Mouse (Mus musculus) hindbrain, postnatal 0 days (tissue): ENCODE data around the gene Caap1. TPM values are rescaled to one million over a fixed set of nuclear protein-coding genes. Genes with fewer than 3 reads are reported as not detected.
A peak's percentile ranks its signal among the peaks of the same experiment; 100 is the strongest.

Source experiments
- ATAC-seq: fragments of 200-750 bp; cut with Nextera tagmentation; 2 replicates; pipeline ENCODE4 v1.8.0; 2017; ENCODE audit warnings: mild to moderate bottlenecking, moderate TSS enrichment, moderate library complexity
- DNase-seq: peaks from one replicate; pipeline ENCODE4 v3.0.0-alpha.2; 2015; ENCODE audit warnings: low spot score
- H3K27ac ChIP-seq: fragments of 300-500 bp; sonication (generic); 2 replicates; pipeline ENCODE4 v1.5.1; 2014; ENCODE audit warnings: mild to moderate bottlenecking
- H3K27me3 ChIP-seq: fragments of 300-500 bp; sonication (generic); 2 replicates; pipeline ENCODE4 v1.6.1; 2014; ENCODE audit warnings: low read length, mixed read lengths; ENCODE audit not compliant: insufficient read depth
- H3K36me3 ChIP-seq: fragments of 300-500 bp; sonication (generic); 2 replicates; pipeline ENCODE4 v1.6.1; 2014; ENCODE audit warnings: low read length, mixed read lengths; ENCODE audit not compliant: insufficient read depth
- H3K4me1 ChIP-seq: fragments of 300-500 bp; sonication (generic); 2 replicates; pipeline ENCODE4 v1.6.1; 2014; ENCODE audit warnings: antibody characterized with exemption, low read length, mixed read lengths; ENCODE audit not compliant: insufficient read depth
- H3K4me2 ChIP-seq: fragments of 300-500 bp; sonication (generic); 2 replicates; pipeline ENCODE4 v1.6.1; 2014; ENCODE audit warnings: low read depth, mild to moderate bottlenecking, low read length, moderate library complexity, mixed read lengths
- H3K4me3 ChIP-seq: fragments of 300-500 bp; sonication (generic); 2 replicates; pipeline ENCODE4 v1.5.1; 2014; ENCODE audit warnings: low read length
- H3K9ac ChIP-seq: fragments of 300-500 bp; sonication (generic); replicated peaks from 2 replicates; pipeline ENCODE4 v1.6.1; 2014; ENCODE audit warnings: mild to moderate bottlenecking, low read length, moderate library complexity, mixed read lengths
- H3K9me3 ChIP-seq: fragments of 300-500 bp; sonication (generic); 2 replicates; pipeline ENCODE4 v1.6.1; 2016; ENCODE audit warnings: low read length, mixed read lengths
- CTCF ChIP-seq: IDR thresholded peaks from 2 replicates; pipeline ENCODE4 v1.5.1; 2016; ENCODE audit warnings: antibody characterized with exemption, control low read depth, low read depth
- WGBS: fragments of 180-500 bp; shearing (Covaris S2); extraction: QIAGEN DNeasy Blood & Tissue Kit; methylation state at CpG from one replicate; pipeline ENCODE4 v1.1.7; 2014; 5-methylcytosine and 5-hydroxymethylcytosine counted together
- polyA plus RNA-seq: library from polyadenylated mRNA; unstranded; fragments of >200 nt; fragmentation: Nextera tagmentation; extraction: Ambion mirVana; gene quantifications from 2 replicates; pipeline ENCODE4 v1.2.1, GENCODE M21; 2015
- total RNA-seq: library from RNA; depleted of rRNA; stranded (reverse); fragments of >200 nt; gene quantifications from 2 replicates; pipeline ENCODE4 v1.2.3, GENCODE M21; 2014; rRNA removed

Gene Caap1
- total RNA-seq (8.5 and 9.4 TPM in 2 replicates), polyA plus RNA-seq (10.3 and 11.0 TPM in 2 replicates)

DNA sequence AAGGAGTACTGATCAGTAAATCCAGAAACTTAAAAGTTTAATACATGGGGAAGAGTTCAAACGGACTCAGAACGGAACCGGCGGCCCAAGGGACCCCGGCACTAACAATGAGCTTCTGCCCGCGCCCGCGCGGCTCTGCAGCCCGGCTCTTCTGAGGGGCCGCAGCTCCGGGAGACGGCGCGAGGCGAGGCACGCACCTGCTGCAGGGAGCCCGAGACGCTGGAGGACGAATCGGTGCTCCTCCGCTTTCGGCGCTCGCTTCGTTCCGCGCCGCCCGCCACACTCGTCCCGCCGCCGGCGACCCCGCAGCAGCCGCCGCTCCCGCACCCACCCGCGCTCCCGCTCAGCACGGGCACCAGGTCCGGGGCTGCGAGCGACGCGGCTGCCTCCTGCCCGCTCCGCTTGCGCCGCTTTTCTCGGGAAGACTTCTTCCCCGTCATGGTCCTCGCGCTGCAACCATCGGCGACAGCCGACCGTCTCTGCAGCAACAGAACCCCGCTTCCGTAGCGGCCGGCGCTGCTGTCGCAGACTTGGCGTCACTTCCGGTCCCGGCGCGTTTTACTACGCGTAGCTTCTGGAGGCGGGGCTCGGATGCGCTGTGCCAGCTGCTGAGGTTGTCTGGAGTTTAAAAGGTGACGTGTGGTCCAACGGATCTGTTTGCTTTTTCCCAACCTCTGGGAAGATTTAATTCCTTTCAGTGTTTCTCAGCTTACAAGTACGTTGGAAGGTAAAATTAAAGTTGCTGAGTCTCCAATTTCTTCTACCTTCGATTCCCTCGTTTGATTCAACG is at the start of gene Caap1, which contains the start of gene Gm10306:
Gene Caap1 (minus strand): TSS at position 532 of the 790 bp plus-strand sequence.
Gene Gm10306 (plus strand): TSS at position 282 of the 790 bp plus-strand sequence.
- Histone ChIP-seq H3K27me3 (no peaks in the 10 kb centered on the region), H3K36me3 (no peaks in the 10 kb centered on the region), H3K9ac (peak within 1 kb of the TSS; percentile 89), H3K4me2 (peak within 1 kb of the TSS; percentile 71), H3K27ac (peak within 1 kb of the TSS; percentile 92), H3K9me3 (no peaks in the 10 kb centered on the region), H3K4me3 (peak within 1 kb of the TSS; percentile 97), H3K4me1 (peaks cover 3% of the 10 kb centered on the region; the same call in 1 of the 2 replicates)
- 1% methylated on average over 82 of the region's 83 CpGs for WGBS
- DNase-seq (peak; percentile 98), ATAC-seq (peak; percentile 98)
- no peak for TF ChIP-seq CTCF

DNA sequence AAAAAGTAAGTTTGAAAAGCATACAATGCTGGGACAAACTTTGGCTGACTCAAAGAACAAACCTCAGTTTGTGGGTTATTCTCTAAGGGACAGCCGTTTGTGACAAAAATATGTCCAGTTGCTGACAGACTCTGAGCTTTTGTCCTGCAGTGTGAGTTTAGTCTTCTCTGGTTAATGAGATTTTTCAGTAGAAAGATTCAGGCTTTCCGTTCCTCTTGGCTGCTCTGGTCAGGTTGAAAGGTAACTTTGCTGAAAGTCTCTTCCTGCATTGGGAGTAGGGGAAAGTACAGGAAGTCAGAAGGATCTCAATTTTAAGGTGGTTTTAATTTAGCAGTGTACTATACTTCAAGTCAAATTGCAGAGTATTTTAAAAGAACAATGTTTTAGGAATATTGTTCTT is 49.0 kb upstream of the Caap1 start:
- no peak for ATAC-seq
- H3K9me3 ChIP-seq: no peaks in the 10 kb centered on the region
- TF ChIP-seq CTCF: no peak
- DNase-seq: no peak
- H3K4me1 ChIP-seq: peaks cover 5% of the 10 kb centered on the region; the same call in 1 of the 2 replicates
- H3K27ac ChIP-seq: no peak overlapping the region
- no peak overlapping the region for H3K9ac ChIP-seq
- no peaks in the 10 kb centered on the region for H3K36me3 ChIP-seq
- WGBS: 92% methylated on average over 2 of the region's 2 CpGs
- no peak overlapping the region for H3K4me3 ChIP-seq
- no peak overlapping the region for H3K4me2 ChIP-seq
- no peaks in the 10 kb centered on the region for H3K27me3 ChIP-seq

DNA sequence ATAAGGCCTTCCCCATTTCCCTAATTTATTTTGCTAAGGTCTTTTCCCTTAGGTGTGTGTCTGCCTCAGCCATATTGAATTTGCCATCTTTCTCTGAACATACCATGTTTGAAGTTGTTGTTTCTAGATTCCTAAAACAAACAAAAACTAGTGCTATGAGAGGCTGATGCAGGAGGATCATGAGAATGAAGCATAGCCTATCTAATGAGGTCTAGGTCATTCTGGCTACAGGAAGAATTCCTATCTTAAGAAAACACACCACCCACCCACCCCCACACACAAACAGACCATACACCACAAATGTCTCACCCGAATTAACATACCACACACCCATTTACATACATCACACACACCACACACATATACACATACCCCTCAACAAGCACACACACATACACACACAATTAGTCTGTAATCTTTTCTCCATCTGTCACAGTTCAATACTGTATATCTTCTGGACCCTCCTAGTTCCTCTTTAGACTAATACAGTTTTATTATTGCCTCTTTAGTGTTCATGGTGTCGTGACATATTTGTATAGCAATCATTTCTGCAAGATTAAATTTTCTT is 47.9 kb upstream of the Caap1 start:
- no peak overlapping the region for H3K4me2 ChIP-seq
- H3K4me1 ChIP-seq: peaks cover 5% of the 10 kb centered on the region; the same call in 1 of the 2 replicates
- H3K27ac ChIP-seq: no peak overlapping the region
- no peaks in the 10 kb centered on the region for H3K9me3 ChIP-seq
- WGBS: 87% methylated on average over 2 of the region's 2 CpGs
- H3K27me3 ChIP-seq: no peaks in the 10 kb centered on the region
- no peak overlapping the region for H3K4me3 ChIP-seq
- no peak for TF ChIP-seq CTCF
- no peak for DNase-seq
- no peak overlapping the region for H3K9ac ChIP-seq
- no peaks in the 10 kb centered on the region for H3K36me3 ChIP-seq
- ATAC-seq: no peak

DNA sequence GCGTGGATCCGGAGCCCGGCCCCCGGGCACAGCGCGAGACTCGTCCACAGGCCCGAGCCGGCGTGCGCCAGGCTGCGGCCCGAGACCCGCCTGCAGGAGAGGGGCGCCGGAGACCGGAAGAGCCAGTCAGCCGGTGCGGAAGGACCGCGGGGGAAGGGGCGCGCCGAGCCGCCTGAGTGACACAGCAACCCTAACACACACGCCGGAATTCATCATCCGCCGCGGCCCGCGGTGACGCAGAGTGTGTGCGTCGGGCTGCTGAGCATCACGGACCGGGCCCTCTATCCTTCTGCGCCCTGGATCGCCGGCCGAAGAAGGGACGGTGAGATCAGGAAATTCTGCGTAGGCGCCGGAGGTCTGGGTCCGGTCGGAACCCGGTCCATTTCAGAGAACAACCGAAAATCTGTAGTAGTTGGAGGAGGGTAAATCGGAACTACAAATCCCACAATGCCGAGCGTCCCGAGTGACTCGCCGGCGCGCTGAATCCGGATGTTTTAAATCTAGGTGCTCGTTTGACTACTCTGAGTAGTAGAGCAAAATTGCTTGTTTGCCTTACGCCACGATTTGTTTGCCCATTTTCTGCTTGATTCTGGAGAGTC is 46.5 kb upstream of the Caap1 start, which contains the start of gene Plaa:
Gene Plaa (minus strand): TSS at position 214 of the 599 bp plus-strand sequence.
- peak within 1 kb of the TSS; percentile 99 for H3K4me3 ChIP-seq
- TF ChIP-seq CTCF: no peak
- ATAC-seq (peak; percentile 99), DNase-seq (peak; percentile 97)
- no peaks in the 10 kb centered on the region for H3K27me3 ChIP-seq
- under 1% methylated on average over 59 of the region's 61 CpGs for WGBS
- peak within 1 kb of the TSS; percentile 94 for H3K27ac ChIP-seq
- no peaks in the 10 kb centered on the region for H3K36me3 ChIP-seq
- H3K4me2 ChIP-seq: peak within 1 kb of the TSS; percentile 85
- H3K4me1 ChIP-seq: peaks cover 5% of the 10 kb centered on the region; the same call in 1 of the 2 replicates
- no peaks in the 10 kb centered on the region for H3K9me3 ChIP-seq
- H3K9ac ChIP-seq: peak within 1 kb of the TSS; percentile 95

DNA sequence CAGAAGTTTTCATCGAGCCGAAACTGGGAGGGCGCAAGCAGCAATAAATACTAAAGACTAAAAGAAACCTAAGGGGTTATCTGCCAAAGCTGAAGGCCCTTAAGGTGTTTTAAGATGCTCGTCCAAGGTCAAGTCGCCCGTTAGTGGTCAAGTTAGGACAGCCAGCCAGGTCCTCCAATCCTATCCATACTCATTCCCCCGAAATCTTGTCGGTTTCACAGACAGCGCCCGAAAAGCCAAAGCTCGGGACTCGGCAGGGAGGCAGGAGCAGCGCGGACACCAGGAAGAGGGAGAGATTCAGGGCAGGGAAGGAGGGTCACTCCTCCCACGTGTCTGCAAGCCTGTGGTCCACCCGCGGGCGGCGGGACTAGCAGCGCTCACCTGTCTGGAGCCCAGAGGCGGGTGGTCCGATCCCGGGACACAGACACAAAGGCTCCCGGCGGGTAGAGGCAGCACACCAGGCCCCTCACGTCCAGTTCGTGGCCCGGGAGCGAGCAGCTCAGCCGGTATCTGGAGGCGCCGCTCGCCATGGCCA is 46.0 kb upstream of the Caap1 start:
- WGBS: under 1% methylated on average over 33 of the region's 33 CpGs
- H3K27ac ChIP-seq: peak overlapping the region; percentile 94
- H3K36me3 ChIP-seq: no peaks in the 10 kb centered on the region
- peak overlapping the region; percentile 99 for H3K4me3 ChIP-seq
- H3K9ac ChIP-seq: peak overlapping the region; percentile 95
- peak overlapping the region; percentile 85 for H3K4me2 ChIP-seq
- ATAC-seq (no peak), DNase-seq (peak; percentile 9)
- peaks cover 5% of the 10 kb centered on the region; the same call in 1 of the 2 replicates for H3K4me1 ChIP-seq
- TF ChIP-seq CTCF: no peak
- H3K27me3 ChIP-seq: no peaks in the 10 kb centered on the region
- H3K9me3 ChIP-seq: no peaks in the 10 kb centered on the region

DNA sequence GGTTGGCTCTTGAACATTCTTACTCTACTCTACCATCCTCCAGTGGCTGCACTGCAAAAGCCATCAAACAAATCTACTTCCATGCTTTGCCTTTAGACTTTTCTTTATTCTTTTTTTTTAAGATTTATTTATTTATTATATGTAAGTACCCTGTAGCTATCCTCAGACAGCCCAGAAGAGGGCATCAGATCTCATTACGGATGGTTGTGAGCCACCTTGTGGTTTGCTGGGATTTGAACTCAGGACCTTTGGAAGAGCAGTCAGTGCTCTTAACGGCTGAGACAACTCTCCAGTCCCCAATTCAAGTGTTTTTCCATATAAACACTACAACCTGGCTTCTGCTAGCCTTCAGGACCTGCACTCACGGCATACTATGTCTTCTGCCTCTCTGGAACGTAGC is 44.8 kb upstream of the Caap1 start:
- H3K9me3 ChIP-seq: no peaks in the 10 kb centered on the region
- H3K27ac ChIP-seq: no peak overlapping the region
- peaks cover 5% of the 10 kb centered on the region; the same call in 1 of the 2 replicates for H3K4me1 ChIP-seq
- TF ChIP-seq CTCF: peak; percentile 14; the same call in 1 of the 2 replicates
- no peaks in the 10 kb centered on the region for H3K36me3 ChIP-seq
- H3K4me2 ChIP-seq: peak overlapping the region; percentile 85
- H3K4me3 ChIP-seq: no peak overlapping the region
- no peaks in the 10 kb centered on the region for H3K27me3 ChIP-seq
- 86% methylated on average over 4 of the region's 4 CpGs for WGBS
- no peak for ATAC-seq
- H3K9ac ChIP-seq: no peak overlapping the region
- no peak for DNase-seq
